Mouse (Mus musculus): ENCODE data around the gene Slc16a6. TPM values are rescaled to one million over a fixed set of nuclear protein-coding genes. Genes with fewer than 3 reads are reported as not detected.

Gene Slc16a6
- polyA plus RNA-seq, 1 experiment from 2014 or later = 10.2 TPM

GRCm38 (mm10) chr11:109434233-109434798 lies 39.1 kb downstream of the Slc16a6 start:
- H3K27me3 ChIP-seq (ENCODE audit: control insufficient read depth, insufficient read depth, low read length) = no peaks in the 10 kb centered on the region
- no peak overlapping the region for H3K9ac ChIP-seq (ENCODE audit: low read depth, low read length)
- ATAC-seq (replicated peaks; ENCODE audit: insufficient number of reproducible peaks, low FRiP score, low TSS enrichment) = no peak
- H3K4me1 ChIP-seq (ENCODE audit: control insufficient read depth, insufficient read depth, low read length) = no peaks in the 10 kb centered on the region
- H3K9me3 ChIP-seq (replicated peaks; ENCODE audit: control insufficient read depth, low read length) = no peaks in the 10 kb centered on the region
- H3K4me3 ChIP-seq (ENCODE audit: low read depth, low read length) = no peak overlapping the region
- H3K27ac ChIP-seq (ENCODE audit: low read depth, low read length) = no peak overlapping the region
- no peak overlapping the region for H3K4me2 ChIP-seq
- peaks cover 26% of the 10 kb centered on the region; the same call in 1 of the 2 replicates for H3K36me3 ChIP-seq (ENCODE audit: control insufficient read depth, insufficient read depth, low read length)
- WGBS (ENCODE audit: insufficient replicate concordance) = 87% methylated on average over 16 of the region's 16 CpGs

- 90% methylated on average over 5 of the region's 5 CpGs for WGBS (ENCODE audit: insufficient replicate concordance)
- H3K4me3 ChIP-seq (ENCODE audit: low read depth, low read length) = no peak overlapping the region
- no peak overlapping the region for H3K4me2 ChIP-seq
- H3K36me3 ChIP-seq (ENCODE audit: control insufficient read depth, insufficient read depth, low read length) = peaks cover 15% of the 10 kb centered on the region
- H3K4me1 ChIP-seq (ENCODE audit: control insufficient read depth, insufficient read depth, low read length) = no peaks in the 10 kb centered on the region
- no peak overlapping the region for H3K9ac ChIP-seq (ENCODE audit: low read depth, low read length)
- no peak for ATAC-seq (replicated peaks; ENCODE audit: insufficient number of reproducible peaks, low FRiP score, low TSS enrichment)
- H3K27ac ChIP-seq (ENCODE audit: low read depth, low read length) = no peak overlapping the region
- no peaks in the 10 kb centered on the region for H3K9me3 ChIP-seq (replicated peaks; ENCODE audit: control insufficient read depth, low read length)
- no peaks in the 10 kb centered on the region for H3K27me3 ChIP-seq (ENCODE audit: control insufficient read depth, insufficient read depth, low read length)
Measured at GRCm38 (mm10) chr11:109427353-109427752, 46.0 kb downstream of the Slc16a6 start.

- H3K27me3 ChIP-seq (ENCODE audit: control insufficient read depth, insufficient read depth, low read length) = no peaks in the 10 kb centered on the region
- H3K4me1 ChIP-seq (ENCODE audit: control insufficient read depth, insufficient read depth, low read length) = no peaks in the 10 kb centered on the region
- H3K4me3 ChIP-seq (ENCODE audit: low read depth, low read length) = peak overlapping the region; percentile 55
- peak overlapping the region; percentile 81 for H3K9ac ChIP-seq (ENCODE audit: low read depth, low read length)
- ATAC-seq (replicated peaks; ENCODE audit: insufficient number of reproducible peaks, low FRiP score, low TSS enrichment) = peak; percentile 23; the same call in 1 of the 2 replicates
- peaks cover 15% of the 10 kb centered on the region for H3K36me3 ChIP-seq (ENCODE audit: control insufficient read depth, insufficient read depth, low read length)
- WGBS (ENCODE audit: insufficient replicate concordance) = 0% methylated on average over 11 of the region's 11 CpGs
- H3K4me2 ChIP-seq = peak overlapping the region; percentile 64
- no peaks in the 10 kb centered on the region for H3K9me3 ChIP-seq (replicated peaks; ENCODE audit: control insufficient read depth, low read length)
- H3K27ac ChIP-seq (ENCODE audit: low read depth, low read length) = peak overlapping the region; percentile 89
Measured at GRCm38 (mm10) chr11:109426272-109426586, 47.2 kb downstream of the Slc16a6 start.

- peak within 1 kb of the TSS; percentile 89 for H3K27ac ChIP-seq (ENCODE audit: low read depth, low read length)
- no peaks in the 10 kb centered on the region for H3K27me3 ChIP-seq (ENCODE audit: control insufficient read depth, insufficient read depth, low read length)
- peak within 1 kb of the TSS; percentile 55 for H3K4me3 ChIP-seq (ENCODE audit: low read depth, low read length)
- H3K9me3 ChIP-seq (replicated peaks; ENCODE audit: control insufficient read depth, low read length) = no peaks in the 10 kb centered on the region
- under 1% methylated on average over 65 of the region's 65 CpGs for WGBS (ENCODE audit: insufficient replicate concordance)
- H3K4me1 ChIP-seq (ENCODE audit: control insufficient read depth, insufficient read depth, low read length) = no peaks in the 10 kb centered on the region
- ATAC-seq (replicated peaks; ENCODE audit: insufficient number of reproducible peaks, low FRiP score, low TSS enrichment) = peak; percentile 96
- peak within 1 kb of the TSS; percentile 64 for H3K4me2 ChIP-seq
- peak within 1 kb of the TSS; percentile 81 for H3K9ac ChIP-seq (ENCODE audit: low read depth, low read length)
- peaks cover 15% of the 10 kb centered on the region for H3K36me3 ChIP-seq (ENCODE audit: control insufficient read depth, insufficient read depth, low read length)
Measured at GRCm38 (mm10) chr11:109425392-109426271, 47.8 kb downstream of the Slc16a6 start, which contains the start of gene Amz2. TSS of gene Amz2 (plus strand) at chr11:109425946.

GRCm38 (mm10) chr11:109423294-109423693 lies 50.1 kb downstream of the Slc16a6 start:
- Histone ChIP-seq H3K27me3 (ENCODE audit: control insufficient read depth, insufficient read depth, low read length) (no peaks in the 10 kb centered on the region), H3K4me1 (ENCODE audit: control insufficient read depth, insufficient read depth, low read length) (no peaks in the 10 kb centered on the region; the same call in 1 of the 2 replicates), H3K9ac (ENCODE audit: low read depth, low read length) (no peak overlapping the region), H3K27ac (ENCODE audit: low read depth, low read length) (no peak overlapping the region), H3K36me3 (ENCODE audit: control insufficient read depth, insufficient read depth, low read length) (no peaks in the 10 kb centered on the region), H3K4me2 (no peak overlapping the region), H3K9me3 (replicated peaks; ENCODE audit: control insufficient read depth, low read length) (no peaks in the 10 kb centered on the region), H3K4me3 (ENCODE audit: low read depth, low read length) (no peak overlapping the region)
- ATAC-seq (replicated peaks; ENCODE audit: insufficient number of reproducible peaks, low FRiP score, low TSS enrichment) = no peak
- 76% methylated on average over 1 of the region's 1 CpGs for WGBS (ENCODE audit: insufficient replicate concordance)

- no peak overlapping the region for H3K4me3 ChIP-seq (ENCODE audit: low read depth, low read length)
- H3K4me2 ChIP-seq = no peak overlapping the region
- no peak for ATAC-seq (replicated peaks; ENCODE audit: insufficient number of reproducible peaks, low FRiP score, low TSS enrichment)
- no peaks in the 10 kb centered on the region for H3K27me3 ChIP-seq (ENCODE audit: control insufficient read depth, insufficient read depth, low read length)
- no peak overlapping the region for H3K9ac ChIP-seq (ENCODE audit: low read depth, low read length)
- H3K4me1 ChIP-seq (ENCODE audit: control insufficient read depth, insufficient read depth, low read length) = no peaks in the 10 kb centered on the region; the same call in 1 of the 2 replicates
- 93% methylated on average over 4 of the region's 4 CpGs for WGBS (ENCODE audit: insufficient replicate concordance)
- no peak overlapping the region for H3K27ac ChIP-seq (ENCODE audit: low read depth, low read length)
- no peaks in the 10 kb centered on the region for H3K36me3 ChIP-seq (ENCODE audit: control insufficient read depth, insufficient read depth, low read length)
- H3K9me3 ChIP-seq (replicated peaks; ENCODE audit: control insufficient read depth, low read length) = no peaks in the 10 kb centered on the region
Measured at GRCm38 (mm10) chr11:109422263-109422662, 51.1 kb downstream of the Slc16a6 start.

GRCm38 (mm10) chr11:109421205-109421604 lies 52.2 kb downstream of the Slc16a6 start:
- Histone ChIP-seq H3K27me3 (ENCODE audit: control insufficient read depth, insufficient read depth, low read length) (no peaks in the 10 kb centered on the region), H3K36me3 (ENCODE audit: control insufficient read depth, insufficient read depth, low read length) (no peaks in the 10 kb centered on the region), H3K4me1 (ENCODE audit: control insufficient read depth, insufficient read depth, low read length) (no peaks in the 10 kb centered on the region; the same call in 1 of the 2 replicates)

GRCm38 (mm10) chr11:109420567-109420962 lies 52.8 kb downstream of the Slc16a6 start:
- Histone ChIP-seq H3K9me3 (replicated peaks; ENCODE audit: control insufficient read depth, low read length) (no peaks in the 10 kb centered on the region), H3K4me2 (no peak overlapping the region), H3K4me1 (ENCODE audit: control insufficient read depth, insufficient read depth, low read length) (no peaks in the 10 kb centered on the region; the same call in 1 of the 2 replicates), H3K27ac (ENCODE audit: low read depth, low read length) (no peak overlapping the region), H3K9ac (ENCODE audit: low read depth, low read length) (no peak overlapping the region), H3K36me3 (ENCODE audit: control insufficient read depth, insufficient read depth, low read length) (no peaks in the 10 kb centered on the region), H3K27me3 (ENCODE audit: control insufficient read depth, insufficient read depth, low read length) (no peaks in the 10 kb centered on the region), H3K4me3 (ENCODE audit: low read depth, low read length) (no peak overlapping the region)
- 79% methylated on average over 14 of the region's 14 CpGs for WGBS (ENCODE audit: insufficient replicate concordance)
- no peak for ATAC-seq (replicated peaks; ENCODE audit: insufficient number of reproducible peaks, low FRiP score, low TSS enrichment)

More at GRCm38 (mm10) chr11:109421205-109421604, 52.2 kb downstream of the Slc16a6 start:
- no peaks in the 10 kb centered on the region for H3K9me3 ChIP-seq (replicated peaks; ENCODE audit: control insufficient read depth, low read length)
- ATAC-seq (replicated peaks; ENCODE audit: insufficient number of reproducible peaks, low FRiP score, low TSS enrichment) = no peak
- no peak overlapping the region for H3K9ac ChIP-seq (ENCODE audit: low read depth, low read length)
- 79% methylated on average over 5 of the region's 5 CpGs for WGBS (ENCODE audit: insufficient replicate concordance)
- H3K4me2 ChIP-seq = no peak overlapping the region
- no peak overlapping the region for H3K4me3 ChIP-seq (ENCODE audit: low read depth, low read length)
- H3K27ac ChIP-seq (ENCODE audit: low read depth, low read length) = no peak overlapping the region

Data from heart, embryonic 11.5 days (tissue).